Mouse (Mus musculus) spleen, adult 2 months (tissue): ENCODE results near the gene Syt8.

ENCODE experiments used
- CTCF ChIP-seq: fragments of 200-500 bp; IDR thresholded peaks from 2 replicates; pipeline ENCODE4 v1.5.1; 2011; ENCODE audit warnings: mild to moderate bottlenecking, inconsistent platforms; ENCODE audit not compliant: insufficient read depth, insufficient read length, insufficient replicate concordance; ENCODE audit errors: extremely low read depth
- POLR2A ChIP-seq: fragments of 200-500 bp; IDR thresholded peaks from 2 replicates; pipeline ENCODE4 v1.6.1; 2011; ENCODE audit warnings: low read depth, low read length, inconsistent platforms

DNA sequence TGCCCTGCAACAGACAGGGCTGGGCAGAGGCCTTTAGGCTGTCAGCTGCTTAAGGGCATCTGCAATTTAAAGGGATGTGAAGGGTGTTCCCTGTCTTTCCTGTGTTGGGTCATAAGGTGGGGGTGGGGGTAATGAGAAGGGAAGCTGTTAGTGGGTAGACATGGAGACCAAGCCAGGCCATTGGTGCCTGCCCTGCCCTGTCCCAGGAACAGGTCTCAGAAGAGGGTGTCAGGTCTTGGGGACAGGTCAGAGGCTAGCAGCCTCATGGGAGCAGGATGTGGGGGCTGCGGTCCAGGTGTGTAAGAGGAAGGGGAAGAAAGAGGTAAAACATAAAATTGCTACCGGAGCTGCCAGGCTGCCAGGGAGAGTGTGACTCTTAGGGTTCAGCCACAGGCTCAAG is 26.8 kb downstream of the Syt8 start:
- TF ChIP-seq CTCF = no peak
- TF ChIP-seq POLR2A = no peak
